Mouse (Mus musculus) embryonic facial prominence, embryonic 13.5 days (tissue): ENCODE results near the gene Ttc7b. TPM values are rescaled to one million over a fixed set of nuclear protein-coding genes. Genes with fewer than 3 reads are reported as not detected.

Experiments
- ATAC-seq: fragments of 200-750 bp; cut with Nextera tagmentation; 2 replicates; pipeline ENCODE4 v1.8.0; 2017; ENCODE audit warnings: low read depth; ENCODE audit not compliant: insufficient number of reproducible peaks, insufficient read depth, low FRiP score, low TSS enrichment
- H3K27ac ChIP-seq: fragments of 300-500 bp; sonication (generic); 2 replicates; pipeline ENCODE4 v1.5.1; 2015; ENCODE audit warnings: moderate library complexity, mild to moderate bottlenecking, inconsistent platforms
- H3K27me3 ChIP-seq: fragments of 300-500 bp; sonication (generic); 2 replicates; pipeline ENCODE4 v1.6.1; 2015; ENCODE audit warnings: mild to moderate bottlenecking, inconsistent platforms
- H3K36me3 ChIP-seq: fragments of 300-500 bp; sonication (generic); 2 replicates; pipeline ENCODE4 v1.6.1; 2015; ENCODE audit warnings: mild to moderate bottlenecking, inconsistent platforms
- H3K4me1 ChIP-seq: fragments of 300-500 bp; sonication (generic); 2 replicates; pipeline ENCODE4 v1.6.1; 2015; ENCODE audit warnings: inconsistent platforms
- H3K4me2 ChIP-seq: fragments of 300-500 bp; sonication (generic); 2 replicates; pipeline ENCODE4 v1.6.1; 2015; ENCODE audit warnings: moderate library complexity, mild to moderate bottlenecking, inconsistent platforms
- H3K4me3 ChIP-seq: fragments of 300-500 bp; sonication (generic); 2 replicates; pipeline ENCODE4 v1.5.1; 2015; ENCODE audit warnings: mild to moderate bottlenecking, inconsistent platforms
- H3K9ac ChIP-seq: fragments of 300-500 bp; sonication (generic); 2 replicates; pipeline ENCODE4 v1.6.1; 2015; ENCODE audit warnings: mild to moderate bottlenecking, inconsistent platforms
- H3K9me3 ChIP-seq: fragments of 300-500 bp; sonication (generic); 2 replicates; pipeline ENCODE4 v1.6.1; 2016; ENCODE audit warnings: inconsistent platforms
- WGBS: fragments of 180-500 bp; shearing (Covaris S2); methylation state at CpG from one replicate; pipeline ENCODE4 v1.1.7; 2015; ENCODE audit warnings: mixed read lengths; 5-methylcytosine and 5-hydroxymethylcytosine counted together
- polyA plus RNA-seq: library from polyadenylated mRNA; unstranded; fragments of >200 nt; fragmentation: Nextera tagmentation; extraction: Ambion mirVana; gene quantifications from 2 replicates; pipeline ENCODE4 v1.2.1, GENCODE M21; 2015

Ttc7b gene
- polyA plus RNA-seq, 1 experiment from 2014 or later: 6.0 TPM

GRCm38 (mm10) chr12:100429414-100430114 lies 91.1 kb downstream of the Ttc7b start:
- 0 out of 2 replicates have a peak, but pooled peaks cover 5% of the 10 kb centered on the region for H3K4me1 ChIP-seq
- 89% methylated on average over 6 of the region's 6 CpGs for WGBS

GRCm38 (mm10) chr12:100428183-100428582 lies 92.4 kb downstream of the Ttc7b start:
- H3K27me3 ChIP-seq: no peaks in the 10 kb centered on the region
- no peak overlapping the region for H3K9ac ChIP-seq
- 85% methylated on average over 4 of the region's 4 CpGs for WGBS
- ATAC-seq: no peak
- no peaks in the 10 kb centered on the region for H3K36me3 ChIP-seq
- no peak overlapping the region for H3K4me3 ChIP-seq
- H3K9me3 ChIP-seq: no peaks in the 10 kb centered on the region
- H3K27ac ChIP-seq: no peak overlapping the region
- 0 out of 2 replicates have a peak, but pooled peaks cover 5% of the 10 kb centered on the region for H3K4me1 ChIP-seq
- no peak overlapping the region for H3K4me2 ChIP-seq

More at GRCm38 (mm10) chr12:100429414-100430114, 91.1 kb downstream of the Ttc7b start:
- H3K4me2 ChIP-seq: no peak overlapping the region
- H3K27ac ChIP-seq: no peak overlapping the region
- H3K9me3 ChIP-seq: no peaks in the 10 kb centered on the region
- H3K27me3 ChIP-seq: no peaks in the 10 kb centered on the region
- no peak for ATAC-seq
- H3K36me3 ChIP-seq: no peaks in the 10 kb centered on the region
- H3K4me3 ChIP-seq: no peak overlapping the region
- no peak overlapping the region for H3K9ac ChIP-seq

- WGBS: 67% methylated on average over 4 of the region's 4 CpGs
- no peak for ATAC-seq
Observed at GRCm38 (mm10) chr12:100426212-100426611, 94.4 kb downstream of the Ttc7b start.

GRCm38 (mm10) chr12:100425028-100425427 lies 95.6 kb downstream of the Ttc7b start:
- Histone ChIP-seq H3K4me1 (peaks cover 17% of the 10 kb centered on the region), H3K36me3 (no peaks in the 10 kb centered on the region), H3K9ac (no peak overlapping the region), H3K27me3 (no peaks in the 10 kb centered on the region), H3K9me3 (no peaks in the 10 kb centered on the region), H3K27ac (no peak overlapping the region), H3K4me2 (no peak overlapping the region), H3K4me3 (no peak overlapping the region)
- ATAC-seq: no peak
- 93% methylated on average over 6 of the region's 6 CpGs for whole genome bisulfite sequencing

More at GRCm38 (mm10) chr12:100426212-100426611, 94.4 kb downstream of the Ttc7b start:
- Histone ChIP-seq H3K9ac (no peak overlapping the region; the same call in 1 of the 2 replicates), H3K9me3 (no peaks in the 10 kb centered on the region), H3K4me3 (no peak overlapping the region), H3K27ac (no peak overlapping the region), H3K27me3 (no peaks in the 10 kb centered on the region), H3K4me2 (no peak overlapping the region), H3K36me3 (no peaks in the 10 kb centered on the region), H3K4me1 (peaks cover 15% of the 10 kb centered on the region)

GRCm38 (mm10) chr12:100422286-100422820 lies 98.3 kb downstream of the Ttc7b start:
- ATAC-seq: no peak
- Histone ChIP-seq H3K27ac (no peak overlapping the region), H3K4me2 (no peak overlapping the region), H3K9me3 (no peaks in the 10 kb centered on the region), H3K27me3 (no peaks in the 10 kb centered on the region), H3K4me3 (no peak overlapping the region), H3K9ac (no peak overlapping the region), H3K36me3 (no peaks in the 10 kb centered on the region), H3K4me1 (peaks cover 17% of the 10 kb centered on the region)
- 74% methylated on average over 6 of the region's 6 CpGs for WGBS

GRCm38 (mm10) chr12:100421538-100421937 lies 99.1 kb downstream of the Ttc7b start:
- H3K4me1 ChIP-seq: peaks cover 17% of the 10 kb centered on the region
- no peaks in the 10 kb centered on the region for H3K27me3 ChIP-seq
- no peak overlapping the region for H3K4me2 ChIP-seq
- no peak overlapping the region for H3K27ac ChIP-seq
- no peak for ATAC-seq
- H3K9ac ChIP-seq: no peak overlapping the region
- no peaks in the 10 kb centered on the region for H3K36me3 ChIP-seq
- 49% methylated on average over 6 of the region's 6 CpGs for WGBS
- no peak overlapping the region for H3K4me3 ChIP-seq
- H3K9me3 ChIP-seq: no peaks in the 10 kb centered on the region

GRCm38 (mm10) chr12:100420903-100421302 lies 99.7 kb downstream of the Ttc7b start:
- no peak for ATAC-seq
- Histone ChIP-seq H3K4me3 (no peak overlapping the region), H3K4me1 (peaks cover 17% of the 10 kb centered on the region), H3K9me3 (no peaks in the 10 kb centered on the region), H3K36me3 (no peaks in the 10 kb centered on the region), H3K27me3 (no peaks in the 10 kb centered on the region), H3K27ac (no peak overlapping the region), H3K4me2 (no peak overlapping the region), H3K9ac (no peak overlapping the region)
- 68% methylated on average over 6 of the region's 6 CpGs for WGBS

GRCm38 (mm10) chr12:100419946-100420874 lies 100.4 kb downstream of the Ttc7b start:
- Histone ChIP-seq H3K36me3 (no peaks in the 10 kb centered on the region), H3K4me1 (peaks cover 17% of the 10 kb centered on the region), H3K4me2 (no peak overlapping the region), H3K27ac (no peak overlapping the region), H3K4me3 (no peak overlapping the region), H3K27me3 (no peaks in the 10 kb centered on the region), H3K9ac (no peak overlapping the region), H3K9me3 (no peaks in the 10 kb centered on the region)
- 76% methylated on average over 9 of the region's 9 CpGs for WGBS
- ATAC-seq: no peak

GRCm38 (mm10) chr12:100415802-100416201 lies 104.8 kb downstream of the Ttc7b start:
- ATAC-seq: no peak
- WGBS: 65% methylated on average over 6 of the region's 6 CpGs
- Histone ChIP-seq H3K9ac (no peak overlapping the region), H3K27me3 (no peaks in the 10 kb centered on the region), H3K9me3 (no peaks in the 10 kb centered on the region), H3K4me3 (no peak overlapping the region), H3K27ac (no peak overlapping the region), H3K4me2 (no peak overlapping the region), H3K36me3 (peaks cover 24% of the 10 kb centered on the region), H3K4me1 (0 out of 2 replicates have a peak, but pooled peaks cover 3% of the 10 kb centered on the region)

- Histone ChIP-seq H3K27me3 (no peaks in the 10 kb centered on the region), H3K9me3 (no peaks in the 10 kb centered on the region), H3K27ac (no peak overlapping the region), H3K4me3 (no peak overlapping the region), H3K9ac (no peak overlapping the region), H3K36me3 (peaks cover 24% of the 10 kb centered on the region), H3K4me1 (no peaks in the 10 kb centered on the region), H3K4me2 (no peak overlapping the region)
- 81% methylated on average over 14 of the region's 14 CpGs for WGBS
- no peak for ATAC-seq
Observed at GRCm38 (mm10) chr12:100414717-100415398, 105.8 kb downstream of the Ttc7b start.

- no peaks in the 10 kb centered on the region for H3K27me3 ChIP-seq
- H3K4me2 ChIP-seq: no peak overlapping the region
- WGBS: 84% methylated on average over 11 of the region's 11 CpGs
- H3K9ac ChIP-seq: no peak overlapping the region
- peaks cover 10% of the 10 kb centered on the region for H3K36me3 ChIP-seq
- H3K4me3 ChIP-seq: no peak overlapping the region
- no peaks in the 10 kb centered on the region for H3K9me3 ChIP-seq
- H3K27ac ChIP-seq: no peak overlapping the region
- no peak for ATAC-seq
- H3K4me1 ChIP-seq: peaks cover 19% of the 10 kb centered on the region
Observed at GRCm38 (mm10) chr12:100408714-100409113, 111.9 kb downstream of the Ttc7b start.
